Mouse (Mus musculus) myocyte (in vitro differentiated cells): Measurements from ENCODE around the gene Msh3.

ENCODE experiments used
- E2F4 ChIP-seq: IDR thresholded peaks from one replicate; pipeline ENCODE4 v1.6.1; 2011; ENCODE audit warnings: mild to moderate bottlenecking, control low read depth, moderate library complexity; ENCODE audit not compliant: insufficient read depth
- MAX ChIP-seq: IDR thresholded peaks from one replicate; pipeline ENCODE4 v1.6.1; 2011; ENCODE audit warnings: low read depth, mild to moderate bottlenecking, control low read depth
- MYOD1 ChIP-seq, 3 experiments: IDR thresholded peaks; one replicate each; pipeline ENCODE4 v1.6.1; 2011; ENCODE audit warnings: control low read depth in 2 of 3, low read depth in 2 of 3, mild to moderate bottlenecking in 2 of 3, moderate library complexity in 1 of 3; ENCODE audit not compliant: insufficient read length in 2 of 3, control insufficient read depth in 1 of 3
- POLR2A ChIP-seq: IDR thresholded peaks from one replicate; pipeline ENCODE4 v1.6.1; 2011; ENCODE audit warnings: low read depth, mild to moderate bottlenecking, control low read depth, moderate library complexity; ENCODE audit not compliant: insufficient read length
- POLR2AphosphoS2 ChIP-seq: IDR thresholded peaks from one replicate; pipeline ENCODE4 v1.6.1; 2011; ENCODE audit warnings: low read depth, control low read depth; ENCODE audit not compliant: insufficient read length
- TCF12 ChIP-seq: IDR thresholded peaks from one replicate; pipeline ENCODE4 v1.6.1; 2011; ENCODE audit warnings: mild to moderate bottlenecking, control low read depth; ENCODE audit not compliant: poor library complexity, insufficient read depth, severe bottlenecking
- USF1 ChIP-seq: IDR thresholded peaks from one replicate; pipeline ENCODE4 v1.6.1; 2011; ENCODE audit warnings: low read depth, mild to moderate bottlenecking, control low read depth, moderate library complexity

- no peak for TF ChIP-seq MYOD1 (IDR thresholded peaks at IDR 0.05; ENCODE audit: control insufficient read depth in 1 of 3, insufficient read length in 2 of 3, low read depth in 2 of 3)
- TF ChIP-seq POLR2A = no peak
- no peak for TF ChIP-seq POLR2AphosphoS2
- TF ChIP-seq USF1 = no peak
- TF ChIP-seq MAX = no peak
- TF ChIP-seq E2F4 = no peak
- no peak for TF ChIP-seq TCF12
Measured at GRCm38 (mm10) chr13:92398491-92399384, 43.9 kb upstream of the Msh3 start.
